In genomic region chr17:8592427-8593277, GRCm38 (mm10) we compare ENCODE assay signal across 9 mouse cellular contexts. TPM values are rescaled to one million over a fixed set of nuclear protein-coding genes. Genes with fewer than 3 reads are reported as not detected.
DNase-seq lines count a peak whose midpoint lies in the region; ATAC-seq and TF ChIP-seq lines count a peak whose summit lies in the region.
"Had no signal": no experiment of that assay in that cellular context is flagged by ENCODE, and none has a peak within 500 bp of the region (broad histone marks: within the 10 kb centered on the region; RNA-seq: fewer than 3 reads in every experiment).

No protein-coding gene starts in this region.

- TF ChIP-seq EP300 in lung, postnatal 0 days (IDR thresholded peaks at IDR 0.05) = no peak

- no peak overlapping the region for H3K27ac ChIP-seq in ES-E14 (ENCODE audit: insufficient read depth, low read depth, low read length, poor library complexity, severe bottlenecking)
- H3K27ac ChIP-seq in hindbrain, embryonic 12.5 days = no peak overlapping the region
- H3K27ac ChIP-seq in lung, postnatal 0 days (ENCODE audit: low read length) = no peak overlapping the region

- peak overlapping the region; percentile 43 for H3K4me2 ChIP-seq in hindbrain, embryonic 12.5 days (replicated peaks)
- H3K4me2 ChIP-seq in lung, postnatal 0 days (replicated peaks; ENCODE audit: low read depth, low read length) = no peak overlapping the region

- in situ Hi-C loops in ES-E14 (cut with MboI; ENCODE audit: low sequenced_read_pairs in 2 of 2, unreplicated experiment in 2 of 2) = loop anchor here in 1 of 2 experiments (10.0 kb wide), 1 partner anchor 128 kb away; no protein-coding TSS in a partner anchor

- H3K4me3 ChIP-seq in ES-E14 (ENCODE audit: insufficient read depth in 1 of 2, low read depth in 1 of 2, low read length in 2 of 2, poor library complexity in 1 of 2, severe bottlenecking in 1 of 2) = no peak overlapping the region
- 0 out of 2 replicates have a peak overlapping the region, but pooled peaks have one; percentile 7 for H3K4me3 ChIP-seq in hindbrain, embryonic 12.5 days
- H3K4me3 ChIP-seq in lung, postnatal 0 days (ENCODE audit: low read depth, low read length) = no peak overlapping the region

- 17% methylated on average over 22 of the region's 22 CpGs for WGBS in hindbrain, embryonic 12.5 days
- WGBS in lung, postnatal 0 days = 9% methylated on average over 22 of the region's 22 CpGs

- no peaks in the 10 kb centered on the region for H3K36me3 ChIP-seq in ES-E14 (ENCODE audit: control insufficient read depth, insufficient read depth, low read length, poor library complexity, severe bottlenecking)
- no peaks in the 10 kb centered on the region for H3K36me3 ChIP-seq in hindbrain, embryonic 12.5 days
- no peaks in the 10 kb centered on the region for H3K36me3 ChIP-seq in lung, postnatal 0 days (ENCODE audit: insufficient read depth, low read length)

- TF ChIP-seq CTCF in lung, postnatal 0 days (IDR thresholded peaks at IDR 0.05) = peak; percentile 88

- no peaks in the 10 kb centered on the region for H3K9me3 ChIP-seq in ES-E14 (ENCODE audit: control insufficient read depth, insufficient read depth, low read depth, low read length)
- no peaks in the 10 kb centered on the region for H3K9me3 ChIP-seq in hindbrain, embryonic 12.5 days (replicated peaks)
- no peaks in the 10 kb centered on the region for H3K9me3 ChIP-seq in lung, postnatal 0 days (ENCODE audit: low read length)

- DNase-seq in ES-E14 (ENCODE audit: low read depth, low spot score) = peak; percentile 66
- DNase-seq in cerebellum, adult 9-10 months = peak; percentile 90
- DNase-seq in frontal cortex, postnatal 14 days (ENCODE audit: low spot score in 2 of 2) = peak; percentile 39 to 80
- peak; percentile 58 for DNase-seq in layer of hippocampus, adult 9-11 months
- peak; percentile 77 for DNase-seq in lung, postnatal 0 days (ENCODE audit: low spot score)
- DNase-seq in retina, adult 2 months (ENCODE audit: low read depth, low spot score) = peak; percentile 53
- peak; percentile 76 for DNase-seq in thymus, postnatal 36 days

- H3K4me1 ChIP-seq in ES-E14 (ENCODE audit: control insufficient read depth in 2 of 2, insufficient read depth in 2 of 2, low read length in 2 of 2, poor library complexity in 1 of 2) = no peaks in the 10 kb centered on the region
- no peaks in the 10 kb centered on the region for H3K4me1 ChIP-seq in hindbrain, embryonic 12.5 days
- H3K4me1 ChIP-seq in lung, postnatal 0 days (ENCODE audit: insufficient read depth, low read depth, low read length) = no peaks in the 10 kb centered on the region

- peak; percentile 60; the same call in 1 of the 2 replicates for ATAC-seq in hindbrain, embryonic 12.5 days (ENCODE audit: low FRiP score)
- peak; percentile 37; the same call in 1 of the 2 replicates for ATAC-seq in lung, postnatal 0 days

- no peaks in the 10 kb centered on the region for H3K27me3 ChIP-seq in hindbrain, embryonic 12.5 days
- H3K27me3 ChIP-seq in lung, postnatal 0 days (replicated peaks; ENCODE audit: insufficient read depth, low read length) = no peaks in the 10 kb centered on the region; the same call in 1 of the 2 replicates

- H3K9ac ChIP-seq in ES-E14 (ENCODE audit: insufficient read depth, low read depth, low read length, poor library complexity, severe bottlenecking) = peak overlapping the region; percentile 37; the same call in 1 of the 2 replicates
- H3K9ac ChIP-seq in hindbrain, embryonic 12.5 days = no peak overlapping the region
- no peak overlapping the region for H3K9ac ChIP-seq in lung, postnatal 0 days (replicated peaks; ENCODE audit: low read depth)

TF ChIP-seq in ES-E14, 5 proteins besides CTCF, POLR2A, EP300 and RAD21:
- TF ChIP-seq ZC3H11A (IDR thresholded peaks at IDR 0.05; ENCODE audit: borderline replicate concordance, low read depth, low read length) (peak; percentile 49; the same call in 1 of the 2 replicates), ZNF384 (IDR thresholded peaks at IDR 0.05; ENCODE audit: low read depth, low read length) (no peak), MAFK (IDR thresholded peaks at IDR 0.05; ENCODE audit: insufficient read depth, low read depth, low read length) (no peak), CHD2 (IDR thresholded peaks at IDR 0.05; ENCODE audit: low read depth, low read length) (no peak), HCFC1 (IDR thresholded peaks at IDR 0.05; ENCODE audit: borderline replicate concordance, insufficient read depth, low read length) (no peak)
TF ChIP-seq in ES-E14: peak in this region for 1.

RNA-seq across cellular contexts. Expression of gene Gm17087, which starts 25.9 kb away (rescaled TPM):
- total RNA-seq in ES-E14 (2012; rRNA removed) = not detected in 2 replicates
- not detected in 2 replicates for polyA plus RNA-seq in hindbrain, embryonic 12.5 days (2016; fragmentation: Nextera tagmentation; extraction: Ambion mirVana)
- polyA plus RNA-seq in lung, postnatal 0 days (2015; fragmentation: Nextera tagmentation; extraction: Ambion mirVana) = not detected in 2 replicates
- polyA plus RNA-seq: gonadal fat pad, adult 2 months had no signal
